Mouse (Mus musculus) forebrain, embryonic 11.5 days (tissue): Measurements from ENCODE around the gene Rab3a. TPM values are rescaled to one million over a fixed set of nuclear protein-coding genes. Genes with fewer than 3 reads are reported as not detected.

ENCODE experiments used
- ATAC-seq: fragments of 200-750 bp; cut with Nextera tagmentation; replicated peaks from 2 replicates; pipeline ENCODE4 v1.8.0; 2017; ENCODE audit warnings: moderate TSS enrichment; ENCODE audit not compliant: low FRiP score
- DNase-seq: peaks from one replicate; pipeline ENCODE4 v3.0.0-alpha.2; 2017; ENCODE audit warnings: low spot score
- H3K27ac ChIP-seq: fragments of 300-500 bp; sonication (generic); 2 replicates; pipeline ENCODE4 v1.5.1; 2014; ENCODE audit warnings: low read depth, low read length
- H3K27me3 ChIP-seq: fragments of 300-500 bp; sonication (generic); 2 replicates; pipeline ENCODE4 v1.6.1; 2014; ENCODE audit warnings: mild to moderate bottlenecking, low read length, mixed read lengths; ENCODE audit not compliant: control insufficient read depth, insufficient read depth
- H3K36me3 ChIP-seq: fragments of 300-500 bp; sonication (generic); 2 replicates; pipeline ENCODE4 v1.6.1; 2014; ENCODE audit warnings: mild to moderate bottlenecking, low read length, moderate library complexity, mixed read lengths; ENCODE audit not compliant: control insufficient read depth, insufficient read depth
- H3K4me1 ChIP-seq: fragments of 300-500 bp; sonication (generic); replicated peaks from 2 replicates; pipeline ENCODE4 v1.6.1; 2014; ENCODE audit warnings: low read length, mixed read lengths; ENCODE audit not compliant: control insufficient read depth, insufficient read depth
- H3K4me2 ChIP-seq: fragments of 300-500 bp; sonication (generic); 2 replicates; pipeline ENCODE4 v1.6.1; 2014; ENCODE audit warnings: low read depth, mild to moderate bottlenecking, low read length, moderate library complexity, mixed read lengths; ENCODE audit not compliant: severe bottlenecking
- H3K4me3 ChIP-seq: fragments of 300-500 bp; sonication (generic); 2 replicates; pipeline ENCODE4 v1.5.1; 2014; ENCODE audit warnings: low read depth, low read length
- H3K9ac ChIP-seq: fragments of 300-500 bp; sonication (generic); 2 replicates; pipeline ENCODE4 v1.6.1; 2014; ENCODE audit warnings: low read length
- H3K9me3 ChIP-seq: fragments of 300-500 bp; sonication (generic); 2 replicates; pipeline ENCODE4 v1.6.1; 2016; ENCODE audit warnings: low read length, mixed read lengths; ENCODE audit not compliant: control insufficient read depth
- WGBS: fragments of 180-500 bp; shearing (Covaris S2); extraction: QIAGEN DNeasy Blood & Tissue Kit; methylation state at CpG from one replicate; pipeline ENCODE4 v1.1.7; 2014; 5-methylcytosine and 5-hydroxymethylcytosine counted together
- polyA plus RNA-seq: library from polyadenylated mRNA; unstranded; fragments of >200 nt; fragmentation: Nextera tagmentation; extraction: Ambion mirVana; gene quantifications from 2 replicates; pipeline ENCODE4 v1.2.1, GENCODE M21; 2014

The Rab3a gene
- polyA plus RNA-seq, 1 experiment from 2014 or later = 42.7 TPM

- Histone ChIP-seq H3K27me3 (peaks cover 42% of the 10 kb centered on the region), H3K36me3 (no peaks in the 10 kb centered on the region), H3K9me3 (no peaks in the 10 kb centered on the region), H3K4me2 (no peak overlapping the region), H3K4me3 (no peak overlapping the region), H3K4me1 (peaks cover 3% of the 10 kb centered on the region; the same call in 1 of the 2 replicates), H3K9ac (no peak overlapping the region), H3K27ac (no peak overlapping the region)
- 61% methylated on average over 11 of the region's 11 CpGs for WGBS
- ATAC-seq (no peak), DNase-seq (peak; percentile 48)
These were observed 9.7 kb upstream of the Rab3a start for GRCm38 (mm10) chr8:70744806-70745205.

DNA sequence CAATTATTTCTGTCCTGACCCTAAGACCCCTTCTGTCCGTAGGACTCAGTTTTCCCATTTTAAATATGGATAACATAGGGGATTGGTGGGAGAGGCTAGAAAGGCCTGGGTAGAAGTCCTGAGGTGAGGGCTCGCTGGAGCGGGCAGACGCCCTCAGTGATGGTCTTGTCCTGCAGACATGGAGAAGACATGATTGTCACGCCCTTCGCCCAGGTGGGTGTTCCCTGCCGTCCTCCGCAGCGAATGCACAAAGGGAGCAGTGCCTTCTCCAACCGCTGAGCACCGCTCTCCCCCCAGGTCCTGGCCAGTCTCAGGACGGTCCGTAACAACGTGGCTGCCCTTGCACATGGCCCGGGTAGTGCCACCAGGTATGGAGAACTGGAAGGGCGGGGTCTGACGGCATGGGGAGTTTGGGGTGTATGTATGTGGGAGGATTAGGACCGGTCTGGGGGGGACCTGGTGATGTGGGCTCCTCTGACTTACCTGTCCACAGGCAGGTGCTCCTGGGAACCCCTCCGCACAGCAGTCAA is 8.7 kb upstream of the Rab3a start:
- peak; percentile 45 for DNase-seq
- Histone ChIP-seq H3K4me2 (no peak overlapping the region), H3K36me3 (no peaks in the 10 kb centered on the region), H3K4me1 (peaks cover 3% of the 10 kb centered on the region; the same call in 1 of the 2 replicates), H3K27ac (no peak overlapping the region), H3K4me3 (no peak overlapping the region), H3K27me3 (peaks cover 42% of the 10 kb centered on the region), H3K9me3 (no peaks in the 10 kb centered on the region), H3K9ac (no peak overlapping the region)
- no peak for ATAC-seq
- 58% methylated on average over 19 of the region's 19 CpGs for WGBS

DNA sequence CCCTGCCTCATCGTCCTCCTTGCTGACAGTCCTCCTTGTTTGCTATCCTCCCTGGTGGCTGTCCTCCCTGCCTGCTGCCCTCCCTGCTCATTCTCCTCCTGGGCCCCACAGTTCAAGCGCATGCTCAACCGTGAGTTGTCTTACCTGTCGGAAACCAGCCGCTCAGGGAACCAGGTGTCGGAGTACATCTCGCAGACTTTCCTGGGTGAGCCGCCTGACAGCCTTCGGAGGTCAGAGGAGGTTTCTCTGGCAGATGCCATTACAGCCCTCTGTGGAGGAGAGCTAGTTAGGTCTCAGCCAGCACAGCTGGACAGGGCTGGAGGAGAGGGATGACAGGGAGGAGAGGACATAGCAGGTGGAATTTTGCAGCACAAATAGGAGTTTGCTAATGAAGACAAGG is 7.8 kb upstream of the Rab3a start:
- ATAC-seq = no peak
- Histone ChIP-seq H3K36me3 (no peaks in the 10 kb centered on the region), H3K9ac (no peak overlapping the region), H3K4me1 (peaks cover 3% of the 10 kb centered on the region; the same call in 1 of the 2 replicates), H3K9me3 (no peaks in the 10 kb centered on the region), H3K4me3 (no peak overlapping the region), H3K27ac (no peak overlapping the region), H3K27me3 (peaks cover 42% of the 10 kb centered on the region), H3K4me2 (no peak overlapping the region)
- DNase-seq = peak; percentile 50
- 72% methylated on average over 9 of the region's 9 CpGs for WGBS

- ATAC-seq (no peak), DNase-seq (peak; percentile 47)
- Histone ChIP-seq H3K4me2 (no peak overlapping the region), H3K4me1 (peaks cover 3% of the 10 kb centered on the region; the same call in 1 of the 2 replicates), H3K9me3 (no peaks in the 10 kb centered on the region), H3K27ac (no peak overlapping the region), H3K27me3 (peaks cover 38% of the 10 kb centered on the region), H3K4me3 (no peak overlapping the region), H3K36me3 (no peaks in the 10 kb centered on the region), H3K9ac (no peak overlapping the region)
- 90% methylated on average over 18 of the region's 18 CpGs for WGBS
These were observed 7.1 kb upstream of the Rab3a start for GRCm38 (mm10) chr8:70747211-70747890.

GRCm38 (mm10) chr8:70748246-70749096 is 6.0 kb upstream of the Rab3a start:
- no peaks in the 10 kb centered on the region for H3K9me3 ChIP-seq
- WGBS = 88% methylated on average over 23 of the region's 23 CpGs
- no peak overlapping the region for H3K4me3 ChIP-seq
- H3K36me3 ChIP-seq = no peaks in the 10 kb centered on the region
- ATAC-seq (no peak), DNase-seq (peak; percentile 44)
- H3K4me1 ChIP-seq = peaks cover 3% of the 10 kb centered on the region; the same call in 1 of the 2 replicates
- H3K27me3 ChIP-seq = peaks cover 27% of the 10 kb centered on the region
- no peak overlapping the region for H3K27ac ChIP-seq
- H3K9ac ChIP-seq = no peak overlapping the region
- H3K4me2 ChIP-seq = no peak overlapping the region

DNA sequence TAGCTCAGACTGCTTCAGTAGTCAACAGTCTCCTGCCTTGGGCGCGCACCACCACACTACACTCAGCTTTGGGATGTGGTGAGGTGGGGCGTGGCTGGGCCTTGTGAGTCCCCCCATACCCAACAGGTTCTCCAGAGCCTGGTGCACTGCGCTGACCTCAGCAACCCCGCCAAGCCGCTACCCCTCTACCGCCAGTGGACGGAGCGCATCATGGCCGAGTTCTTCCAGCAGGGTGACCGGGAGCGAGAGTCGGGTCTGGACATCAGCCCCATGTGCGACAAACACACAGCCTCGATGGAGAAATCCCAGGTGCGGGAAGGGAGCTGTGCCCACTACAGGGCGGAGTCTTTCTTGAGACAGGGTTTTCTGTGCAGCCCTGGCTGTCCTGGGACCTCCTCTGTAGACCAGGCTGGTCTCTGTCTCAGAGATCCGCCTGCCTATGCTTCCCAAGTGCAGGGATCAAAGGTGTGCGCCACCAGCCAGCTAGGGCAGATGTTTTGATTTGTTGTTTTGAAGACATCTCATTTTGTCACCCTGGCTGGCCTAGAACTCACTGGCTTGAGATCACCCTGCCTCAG is 5.3 kb upstream of the Rab3a start:
- no peak for ATAC-seq
- no peak overlapping the region for H3K4me2 ChIP-seq
- peak; percentile 53 for DNase-seq
- H3K27me3 ChIP-seq = peaks cover 20% of the 10 kb centered on the region
- H3K4me1 ChIP-seq = peaks cover 2% of the 10 kb centered on the region; the same call in 1 of the 2 replicates
- H3K9me3 ChIP-seq = no peaks in the 10 kb centered on the region
- H3K36me3 ChIP-seq = no peaks in the 10 kb centered on the region
- no peak overlapping the region for H3K9ac ChIP-seq
- H3K4me3 ChIP-seq = no peak overlapping the region
- 80% methylated on average over 19 of the region's 19 CpGs for WGBS
- H3K27ac ChIP-seq = no peak overlapping the region

DNA sequence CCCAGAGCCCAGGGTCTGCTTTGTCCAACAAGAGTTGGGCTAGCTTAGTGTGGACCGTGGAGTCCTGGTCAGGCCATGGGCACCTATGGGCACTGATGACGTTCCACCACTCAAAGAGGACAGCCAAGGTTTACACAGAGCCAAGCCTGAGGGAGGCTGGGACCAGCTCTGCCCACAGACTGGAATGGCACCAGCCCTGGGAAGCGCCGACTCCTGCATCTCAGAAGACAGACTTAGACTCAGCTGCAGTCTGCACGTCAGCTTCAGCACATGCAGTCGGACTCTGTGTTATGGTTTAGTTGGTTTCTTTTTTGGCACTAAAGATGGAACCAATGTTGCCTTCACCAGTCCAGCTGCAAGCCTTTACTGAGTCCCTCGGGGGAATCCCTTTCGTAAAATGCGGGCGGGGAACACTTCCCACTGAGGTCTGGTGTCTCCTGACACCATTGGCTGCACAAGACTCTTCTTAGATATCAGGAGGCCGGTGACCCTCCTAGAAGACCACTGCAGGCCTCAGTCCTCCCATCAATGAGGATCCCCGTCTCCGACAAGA is 4.3 kb upstream of the Rab3a start:
- Histone ChIP-seq H3K27ac (no peak overlapping the region), H3K27me3 (peaks cover 11% of the 10 kb centered on the region), H3K9ac (no peak overlapping the region), H3K9me3 (no peaks in the 10 kb centered on the region), H3K4me3 (no peak overlapping the region), H3K4me1 (no peaks in the 10 kb centered on the region), H3K36me3 (no peaks in the 10 kb centered on the region), H3K4me2 (no peak overlapping the region)
- ATAC-seq (no peak), DNase-seq (peak; percentile 42)
- WGBS = 87% methylated on average over 13 of the region's 13 CpGs
